Mouse (Mus musculus): ENCODE results near the gene Foxq1.

Gene Foxq1

GRCm38 (mm10) chr13:31555834-31556233, at the start of gene Foxq1:
Gene Foxq1 (plus strand): TSS chr13:31556134.
- DNase-seq (ENCODE audit: low spot score): no peak

DNA sequence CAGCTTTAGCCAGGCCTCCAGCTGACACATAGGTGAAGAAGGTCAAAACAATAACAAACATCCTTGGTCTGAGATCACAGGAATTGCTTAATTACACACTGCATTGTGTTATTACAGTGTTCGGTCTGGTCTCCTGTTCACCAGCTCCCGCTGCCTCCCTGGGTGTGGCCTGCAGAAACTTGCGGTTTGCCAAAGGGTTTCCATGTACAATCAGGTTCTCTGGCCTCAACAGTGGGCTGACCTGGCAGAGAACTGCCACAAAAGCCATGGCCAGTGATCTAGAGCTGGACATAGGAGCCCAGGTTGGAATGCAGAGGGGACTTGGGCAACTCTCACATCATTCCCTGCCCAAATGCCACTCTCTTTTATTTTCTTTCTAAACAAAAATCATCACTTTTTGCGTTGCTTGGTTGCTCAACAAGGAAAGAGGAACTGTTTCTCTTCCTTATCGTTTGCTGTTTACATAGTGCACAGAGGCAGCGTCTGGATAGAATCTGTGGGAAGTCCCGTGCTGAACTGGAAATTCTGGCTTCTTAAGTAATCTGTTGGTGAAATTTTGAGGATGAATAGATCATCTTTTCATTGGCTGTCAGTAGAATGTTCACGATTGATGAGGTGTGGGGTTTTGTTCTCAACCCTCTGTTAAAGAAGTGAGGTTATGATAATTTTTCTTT, 49.3 kb upstream of the Foxq1 start:
- no peak for DNase-seq (ENCODE audit: low spot score)

- DNase-seq (ENCODE audit: low spot score): no peak
Measured at GRCm38 (mm10) chr13:31515261-31515660, 40.7 kb upstream of the Foxq1 start.

GRCm38 (mm10) chr13:31518411-31518886, 37.5 kb upstream of the Foxq1 start:
- DNase-seq (ENCODE audit: low spot score): no peak

DNA sequence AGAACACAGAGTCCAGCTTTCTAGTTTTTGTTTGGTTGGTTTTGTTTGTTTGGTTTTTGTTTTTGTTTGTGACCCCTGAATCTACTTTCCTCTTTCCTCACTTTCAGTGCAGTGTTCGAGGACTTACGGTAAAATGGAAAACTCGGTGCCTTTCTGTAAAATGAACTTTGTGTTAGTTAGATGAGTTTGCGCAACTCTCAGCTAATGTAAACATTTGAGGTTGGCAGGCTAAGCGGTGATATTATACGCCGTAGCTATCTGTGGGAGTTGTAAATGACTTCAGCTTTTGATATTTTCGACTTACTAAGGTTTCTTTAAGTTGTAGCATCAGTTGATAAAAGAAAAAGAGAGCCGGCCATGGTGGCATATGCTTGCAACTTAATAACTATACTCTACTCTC, 37.0 kb upstream of the Foxq1 start:
- DNase-seq (ENCODE audit: low spot score): no peak

GRCm38 (mm10) chr13:31524976-31525375, 31.0 kb upstream of the Foxq1 start:
- DNase-seq (ENCODE audit: low spot score): no peak

DNA sequence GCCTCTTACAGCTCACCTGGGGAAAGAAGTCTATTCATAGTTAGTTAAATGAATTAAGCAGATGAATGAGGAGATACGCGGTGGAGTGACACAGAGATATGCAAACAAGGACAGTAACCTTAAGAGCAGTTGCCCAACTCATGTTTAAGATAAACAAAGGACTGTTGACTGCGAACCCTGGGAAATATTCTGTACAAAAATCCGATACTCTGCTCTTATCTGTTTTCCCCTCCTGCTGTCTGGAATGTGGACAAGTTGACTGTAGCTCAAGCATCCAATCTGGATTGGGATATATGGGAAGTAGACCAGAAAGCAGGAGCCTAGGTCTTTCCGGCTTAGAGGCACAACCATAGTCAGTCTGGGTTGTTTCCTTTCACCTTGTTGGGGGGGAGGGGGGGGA, 24.7 kb upstream of the Foxq1 start:
- DNase-seq (ENCODE audit: low spot score): no peak

- no peak for DNase-seq (ENCODE audit: low spot score)
Measured at GRCm38 (mm10) chr13:31531651-31532061, 24.3 kb upstream of the Foxq1 start.

DNA sequence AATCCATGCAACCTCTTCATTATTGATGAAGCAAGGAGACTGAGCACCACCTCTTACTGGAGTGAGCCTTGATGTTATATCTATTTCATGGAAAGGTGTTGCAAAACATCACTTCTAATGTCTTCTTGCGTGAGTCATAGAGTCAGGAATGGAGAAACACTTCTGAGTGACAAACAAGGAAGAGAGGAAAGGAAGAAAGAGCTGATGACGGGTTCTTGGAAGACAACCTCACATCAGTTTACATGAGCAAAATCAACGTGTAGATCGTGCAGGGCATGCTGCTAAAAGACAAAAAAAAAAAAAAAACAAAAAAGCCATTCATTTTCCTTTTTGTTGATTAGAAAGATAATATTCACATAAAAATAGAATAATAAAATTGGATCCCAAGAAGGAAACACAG, 21.2 kb upstream of the Foxq1 start:
- DNase-seq (ENCODE audit: low spot score): no peak

GRCm38 (mm10) chr13:31543021-31543420, 12.9 kb upstream of the Foxq1 start:
- DNase-seq (ENCODE audit: low spot score): no peak

GRCm38 (mm10) chr13:31546784-31547183, 9.2 kb upstream of the Foxq1 start:
- DNase-seq (ENCODE audit: low spot score): no peak

- DNase-seq (ENCODE audit: low spot score): no peak
Measured at GRCm38 (mm10) chr13:31547204-31547603, 8.7 kb upstream of the Foxq1 start.

DNA sequence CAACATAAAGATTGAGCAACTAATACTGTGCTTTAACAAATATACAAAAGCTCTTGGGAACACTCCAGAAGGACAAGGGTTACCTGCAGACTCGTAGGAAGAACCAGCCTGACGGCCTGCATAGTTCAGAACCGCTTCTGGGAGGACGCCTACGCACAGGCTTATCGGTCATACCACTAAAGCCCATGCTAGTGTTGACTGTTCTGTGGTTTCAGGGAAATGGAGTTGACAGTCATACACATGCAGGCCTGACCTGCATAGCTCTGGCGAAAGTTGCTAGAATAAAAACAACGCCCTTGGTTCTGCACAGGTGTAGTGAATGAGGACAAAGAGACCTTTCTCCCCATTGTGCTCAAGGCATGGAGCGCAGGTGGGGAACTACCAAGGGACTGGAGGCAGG, 8.3 kb upstream of the Foxq1 start:
- DNase-seq (ENCODE audit: low spot score): no peak

- no peak for DNase-seq (ENCODE audit: low spot score)
Measured at GRCm38 (mm10) chr13:31556964-31557767, 1.2 kb downstream of the Foxq1 start.

- DNase-seq (ENCODE audit: low spot score): peak; percentile 39
Measured at GRCm38 (mm10) chr13:31557768-31558520, 2.0 kb downstream of the Foxq1 start.

DNA sequence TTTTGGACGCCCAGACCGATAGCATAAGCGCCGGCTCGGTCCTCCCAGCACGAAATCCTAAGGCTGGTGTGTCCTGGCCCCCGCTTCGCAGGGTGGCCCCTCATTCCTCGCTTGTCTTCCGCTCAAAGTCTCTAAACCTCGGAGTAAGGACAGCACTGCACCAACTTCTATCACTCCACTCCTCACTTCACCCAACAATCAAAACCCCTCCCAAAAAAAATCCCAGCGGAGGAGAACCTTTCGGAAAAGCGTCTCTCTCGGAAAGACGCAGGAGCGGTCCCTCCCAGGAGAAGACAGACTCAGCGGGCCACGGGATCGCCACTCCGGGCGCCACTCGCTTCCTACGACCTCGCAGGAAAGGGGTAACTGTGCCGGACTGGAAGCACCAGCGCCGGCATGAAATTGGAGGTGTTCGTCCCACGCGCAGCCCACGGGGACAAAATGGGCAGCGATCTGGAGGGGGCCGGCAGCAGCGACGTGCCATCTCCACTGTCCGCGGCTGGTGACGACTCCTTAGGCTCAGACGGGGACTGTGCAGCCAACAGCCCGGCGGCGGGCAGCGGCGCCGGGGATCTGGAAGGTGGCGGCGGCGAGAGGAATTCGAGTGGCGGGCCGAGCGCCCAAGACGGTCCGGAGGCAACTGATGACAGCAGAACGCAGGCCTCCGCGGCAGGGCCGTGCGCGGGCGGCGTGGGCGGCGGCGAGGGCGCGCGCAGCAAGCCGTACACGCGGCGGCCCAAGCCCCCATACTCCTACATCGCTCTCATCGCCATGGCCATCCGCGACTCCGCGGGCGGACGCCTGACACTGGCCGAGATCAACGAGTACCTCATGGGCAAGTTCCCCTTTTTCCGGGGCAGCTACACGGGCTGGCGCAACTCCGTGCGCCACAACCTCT, 2.8 kb downstream of the Foxq1 start, which contains the start of gene A530084C06Rik:
A530084C06Rik (minus strand) TSS at position 813 of the 898 bp plus-strand sequence.
- peak; percentile 44 for DNase-seq (ENCODE audit: low spot score)

DNA sequence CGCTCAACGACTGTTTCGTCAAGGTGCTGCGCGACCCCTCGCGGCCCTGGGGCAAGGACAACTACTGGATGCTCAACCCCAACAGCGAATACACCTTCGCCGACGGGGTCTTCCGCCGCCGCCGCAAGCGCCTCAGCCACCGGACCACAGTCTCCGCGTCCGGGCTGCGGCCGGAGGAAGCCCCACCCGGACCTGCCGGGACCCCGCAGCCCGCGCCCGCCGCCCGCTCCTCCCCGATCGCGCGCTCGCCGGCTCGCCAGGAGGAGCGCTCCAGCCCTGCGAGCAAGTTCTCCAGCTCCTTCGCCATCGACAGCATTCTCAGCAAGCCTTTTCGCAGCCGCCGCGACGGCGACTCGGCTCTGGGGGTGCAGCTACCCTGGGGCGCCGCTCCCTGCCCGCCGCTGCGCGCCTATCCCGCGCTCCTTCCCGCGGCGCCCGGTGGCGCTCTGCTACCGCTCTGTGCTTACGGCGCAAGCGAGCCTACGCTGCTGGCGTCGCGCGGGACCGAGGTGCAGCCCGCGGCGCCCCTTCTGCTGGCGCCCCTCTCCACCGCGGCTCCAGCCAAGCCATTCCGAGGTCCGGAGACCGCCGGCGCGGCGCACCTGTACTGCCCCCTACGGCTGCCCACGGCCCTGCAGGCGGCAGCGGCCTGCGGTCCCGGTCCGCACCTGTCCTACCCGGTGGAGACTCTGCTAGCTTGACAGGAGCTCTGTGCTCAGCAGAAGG, 3.6 kb downstream of the Foxq1 start:
- peak; percentile 74 for DNase-seq (ENCODE audit: low spot score)

DNA sequence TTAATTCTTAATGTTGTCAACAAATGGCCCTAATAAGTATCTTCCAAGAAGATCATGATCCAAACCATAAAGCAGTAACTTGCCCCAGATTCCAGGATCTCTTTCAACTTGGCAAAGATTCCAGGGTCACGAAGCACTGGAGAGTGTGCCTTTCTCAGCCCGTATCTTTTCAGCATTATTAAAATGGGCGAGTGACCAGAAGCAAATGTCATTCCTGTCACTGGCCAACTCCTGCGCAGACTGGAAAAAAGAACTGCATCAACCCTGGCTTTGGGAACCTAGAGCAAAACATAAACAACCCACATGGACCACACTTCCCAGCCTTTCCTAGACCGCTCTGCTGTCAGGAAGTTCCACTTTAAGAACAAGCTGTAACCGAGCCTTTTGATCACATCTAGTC, 8.5 kb downstream of the Foxq1 start:
- no peak for DNase-seq (ENCODE audit: low spot score)

- DNase-seq (ENCODE audit: low spot score): no peak
Measured at GRCm38 (mm10) chr13:31567099-31567498, 11.2 kb downstream of the Foxq1 start.

- DNase-seq (ENCODE audit: low spot score): no peak
Measured at GRCm38 (mm10) chr13:31567617-31568294, 11.8 kb downstream of the Foxq1 start.

Measured in retina, embryonic 14.5 days (tissue).